Mouse (Mus musculus) brain, embryonic 14.5 days (tissue): ENCODE measurements around the gene Pde4d. TPM values are rescaled to one million over a fixed set of nuclear protein-coding genes. Genes with fewer than 3 reads are reported as not detected.

Experiments
- DNase-seq: peaks from one replicate; pipeline ENCODE4 v3.0.0-alpha.2; 2011; ENCODE audit warnings: low read depth
- CTCF ChIP-seq: fragments of 200-500 bp; IDR thresholded peaks from 2 replicates; pipeline ENCODE4 v1.5.1; 2012; ENCODE audit warnings: inconsistent platforms, mild to moderate bottlenecking, moderate library complexity, borderline replicate concordance; ENCODE audit not compliant: insufficient read depth, insufficient read length; ENCODE audit errors: extremely low read depth
- POLR2A ChIP-seq: fragments of 200-500 bp; IDR thresholded peaks from 2 replicates; pipeline ENCODE4 v1.6.1; 2012; ENCODE audit warnings: mild to moderate bottlenecking, inconsistent platforms, borderline replicate concordance; ENCODE audit not compliant: poor library complexity, insufficient read depth, insufficient read length, severe bottlenecking; ENCODE audit errors: extremely low read depth
- polyA plus RNA-seq: library from polyadenylated mRNA; depleted of rRNA; stranded (reverse); fragments of >200 nt; gene quantifications from 2 replicates; pipeline ENCODE4 v1.2.3, GENCODE M21; 2012

The Pde4d gene
- polyA plus RNA-seq, 1 experiment: 34.9 TPM

DNA sequence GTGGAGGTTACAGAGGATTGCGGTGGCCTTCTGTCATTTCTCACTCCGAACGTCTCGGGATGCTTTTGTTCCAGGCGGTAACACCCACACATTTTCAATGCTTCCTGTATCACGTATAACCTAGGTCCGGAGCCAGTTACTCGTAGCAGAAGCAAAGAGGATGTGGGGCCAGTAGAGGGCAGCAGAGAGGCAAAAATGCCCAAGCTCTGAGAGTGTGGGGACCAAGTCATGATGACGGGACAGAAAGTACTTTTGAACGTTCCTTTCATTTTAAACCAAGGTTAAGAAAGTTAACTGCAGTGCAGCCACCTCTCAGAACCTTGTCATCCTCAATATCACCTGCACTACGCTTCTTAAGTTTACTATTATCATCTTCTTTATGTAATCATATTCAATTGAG lies 1326.4 kb downstream of the Pde4d start:
- no peak for TF ChIP-seq POLR2A
- TF ChIP-seq CTCF: peak; percentile 94
- DNase-seq: peak; percentile 96

DNA sequence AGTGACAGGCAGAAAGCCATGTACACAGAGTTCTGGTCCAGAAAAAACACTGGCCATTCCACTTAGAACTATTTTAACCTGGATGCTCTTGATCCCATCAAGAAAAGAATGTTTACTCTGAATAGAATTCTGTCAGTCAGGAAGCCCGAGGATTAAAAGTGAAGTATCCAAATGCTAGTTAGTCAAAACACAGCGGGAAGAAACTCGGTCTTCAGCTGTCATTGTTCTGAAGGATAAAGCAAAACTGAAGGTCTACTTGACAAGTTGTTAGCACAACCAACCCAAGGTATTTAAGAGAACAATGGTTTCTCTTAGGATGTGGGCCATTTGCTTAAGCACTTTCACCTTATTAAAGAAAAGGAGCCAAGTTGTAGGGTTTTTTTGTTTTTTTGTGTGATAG lies 1327.2 kb downstream of the Pde4d start:
- TF ChIP-seq POLR2A (no peak), CTCF (no peak)

DNA sequence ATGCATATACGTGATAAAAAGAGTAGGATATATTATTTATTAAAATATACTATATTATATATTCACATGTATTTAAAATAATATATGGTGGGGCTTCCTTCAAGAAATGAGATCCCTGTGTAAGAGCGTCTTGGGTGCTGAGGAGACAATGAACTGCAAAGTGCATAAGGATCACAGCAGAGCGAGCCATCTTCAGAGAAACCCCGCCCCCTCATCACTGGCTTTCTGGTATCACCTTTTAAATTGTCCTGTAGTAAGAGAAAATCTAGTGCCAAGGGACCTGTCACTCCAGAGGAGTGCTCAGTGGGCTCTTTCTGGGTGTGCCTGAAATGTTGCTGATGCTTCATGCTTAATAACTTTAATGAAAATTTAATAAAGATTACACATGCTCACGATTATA lies 1327.7 kb downstream of the Pde4d start:
- no peak for DNase-seq
- TF ChIP-seq POLR2A: no peak
- TF ChIP-seq CTCF: no peak

More for the DNA sequence above, 1327.2 kb downstream of the Pde4d start:
- DNase-seq: no peak

DNA sequence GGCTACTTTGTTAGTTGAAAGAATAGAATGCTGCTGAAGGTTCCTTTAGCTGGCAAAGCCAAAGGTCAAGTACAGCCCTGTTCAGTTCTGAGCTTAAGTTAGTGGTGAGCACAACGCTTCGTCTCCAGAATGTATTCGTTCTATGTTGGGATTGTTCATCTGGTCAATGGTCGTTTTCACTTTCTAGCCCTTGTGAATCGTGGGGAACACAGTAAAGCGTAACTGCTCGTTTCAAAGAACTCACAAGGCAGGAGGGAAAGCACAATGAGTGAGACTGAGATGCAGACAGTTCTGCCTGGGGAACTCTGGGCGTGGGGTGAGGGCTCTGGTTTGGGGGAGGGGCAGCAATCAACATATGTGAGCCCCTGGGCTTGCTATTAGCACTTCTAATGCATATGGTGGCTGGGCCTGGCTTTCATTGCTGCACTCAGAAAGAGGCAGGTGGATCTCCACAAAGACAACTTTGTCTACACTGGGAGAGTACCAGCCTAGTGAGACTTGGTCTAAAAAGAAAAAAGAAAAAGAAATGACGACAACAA lies 1328.6 kb downstream of the Pde4d start:
- peak; percentile 23 for DNase-seq
- TF ChIP-seq CTCF (no peak), POLR2A (no peak)

DNA sequence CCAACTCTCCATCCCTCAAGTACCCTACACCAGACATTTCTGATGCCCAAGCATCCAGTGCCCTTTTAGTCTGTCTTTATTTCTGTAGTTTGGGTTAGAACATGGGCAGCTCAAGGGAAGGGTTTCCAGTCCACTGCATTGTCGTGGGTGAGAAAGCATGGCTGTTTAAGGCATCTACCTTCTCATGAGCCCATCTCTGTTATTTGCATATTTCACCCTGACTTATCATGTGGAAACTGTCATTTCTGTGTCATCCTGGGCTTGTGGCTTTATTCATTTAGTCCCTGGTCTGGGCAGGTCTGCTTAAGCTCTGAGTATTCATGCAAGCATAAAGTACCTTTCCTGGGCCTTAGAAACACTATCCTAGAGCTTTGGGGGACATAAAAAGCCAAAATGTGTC lies 1331.7 kb downstream of the Pde4d start:
- TF ChIP-seq POLR2A (no peak), CTCF (no peak)
- no peak for DNase-seq

DNA sequence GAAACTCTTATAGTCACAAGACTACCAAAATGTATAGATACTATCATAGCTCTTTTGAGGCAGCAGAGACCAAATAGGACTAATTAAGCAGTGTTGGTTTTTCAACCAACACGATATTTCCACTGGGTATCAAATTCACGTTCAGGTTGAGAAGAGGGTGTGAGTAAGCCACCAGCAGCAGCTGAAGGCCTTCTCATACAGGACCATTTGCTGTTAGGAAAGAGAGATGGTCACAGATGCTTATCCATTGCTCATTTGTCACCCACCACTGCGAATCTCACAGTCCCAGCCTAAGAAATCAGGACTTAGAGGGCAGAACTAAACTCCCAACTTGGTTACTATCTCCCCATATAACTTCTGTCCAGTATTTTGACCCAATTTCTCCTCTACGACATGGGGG lies 1338.9 kb downstream of the Pde4d start:
- TF ChIP-seq CTCF: no peak
- no peak for TF ChIP-seq POLR2A
- DNase-seq: no peak

DNA sequence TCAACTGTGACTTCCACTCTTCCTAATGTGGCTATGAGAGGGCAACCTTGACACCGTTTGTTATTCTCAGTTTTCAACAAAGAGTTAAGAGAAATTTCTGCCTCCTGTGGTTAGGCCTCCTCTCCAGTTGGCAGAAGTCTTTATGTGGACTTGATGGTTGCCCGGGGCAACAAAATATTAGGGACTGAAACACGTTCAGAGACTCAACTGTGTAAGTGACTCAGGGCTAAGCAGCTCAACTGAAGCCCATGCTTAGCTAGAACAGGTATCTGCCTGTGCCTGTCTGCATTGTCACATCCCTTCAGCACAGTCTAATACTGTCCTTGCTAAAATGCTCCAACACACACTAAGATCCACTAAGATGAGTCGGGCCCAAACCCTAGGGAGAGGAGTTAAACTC lies 1339.4 kb downstream of the Pde4d start:
- TF ChIP-seq CTCF: no peak
- no peak for TF ChIP-seq POLR2A
- DNase-seq: peak; percentile 19

DNA sequence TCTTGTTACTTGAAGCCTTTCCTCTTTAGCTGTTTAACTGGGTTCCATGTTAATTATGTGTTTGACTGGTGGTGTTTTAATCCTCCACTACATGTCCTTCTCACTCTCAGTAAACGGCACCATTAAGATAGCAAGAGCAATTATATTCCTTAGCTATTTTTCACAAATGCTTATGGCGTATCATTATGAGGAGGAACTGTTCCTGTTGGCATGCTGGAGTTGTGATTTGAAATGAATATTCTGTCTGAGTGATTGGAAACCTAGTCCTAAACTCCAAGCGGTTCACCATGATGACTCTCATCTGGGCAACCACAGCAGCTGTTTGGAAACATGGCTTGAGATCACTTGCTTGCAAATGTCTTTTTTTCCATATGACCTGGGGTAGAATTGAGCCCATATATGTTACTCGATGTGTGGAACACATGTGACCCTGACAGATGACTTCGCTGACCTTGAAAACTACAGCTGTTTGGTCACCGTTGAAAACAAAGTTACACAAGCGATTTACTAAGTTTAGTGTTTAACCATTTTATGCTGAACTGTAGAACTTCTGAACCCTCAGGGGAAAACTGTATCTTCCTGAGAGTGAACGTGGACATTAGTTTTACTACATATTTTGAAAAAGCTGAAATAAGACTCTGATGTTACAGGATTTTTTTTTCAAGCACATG lies 1340.4 kb downstream of the Pde4d start:
- TF ChIP-seq CTCF: no peak
- no peak for TF ChIP-seq POLR2A
- no peak for DNase-seq

DNA sequence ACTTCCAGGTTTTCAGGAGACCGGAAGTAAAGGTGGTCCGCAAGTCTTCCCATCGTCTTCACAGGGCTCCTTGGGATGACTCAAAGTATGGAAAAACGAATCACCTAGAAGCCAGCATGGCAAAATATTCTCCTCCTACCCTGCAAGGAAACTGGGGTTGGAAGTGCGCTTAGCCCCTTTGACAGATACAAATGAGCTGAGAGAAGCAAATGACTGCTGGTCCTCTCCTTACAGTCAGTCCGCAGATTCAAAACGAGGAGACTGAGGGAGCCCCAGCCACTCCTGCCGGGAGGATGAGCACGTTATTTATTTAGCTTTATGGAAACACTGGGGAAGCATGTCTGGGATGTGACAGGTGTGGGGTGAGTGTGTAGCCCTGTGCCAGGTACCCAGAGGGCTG lies 1344.2 kb downstream of the Pde4d start:
- no peak for DNase-seq
- TF ChIP-seq POLR2A (no peak), CTCF (no peak)

DNA sequence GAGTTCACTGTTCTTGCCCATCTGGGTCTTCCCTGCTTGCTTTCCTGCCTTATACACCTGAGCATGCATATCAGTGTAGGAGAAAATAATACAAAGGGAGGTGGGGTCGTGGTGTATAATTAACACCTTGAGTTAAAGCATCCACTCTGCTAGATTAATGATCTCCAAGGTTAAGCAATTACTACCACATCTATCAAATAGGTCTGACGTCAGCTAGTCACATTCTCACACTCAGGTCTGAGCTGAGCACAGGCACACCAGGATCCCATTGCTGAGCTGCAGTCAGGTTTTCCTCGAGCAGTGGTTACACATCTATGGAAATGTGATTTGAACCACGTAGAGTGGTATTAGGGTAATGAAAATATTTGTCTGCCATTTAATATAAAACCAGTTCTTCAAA lies 1348.9 kb downstream of the Pde4d start:
- DNase-seq: no peak
- TF ChIP-seq POLR2A (no peak), CTCF (no peak)

DNA sequence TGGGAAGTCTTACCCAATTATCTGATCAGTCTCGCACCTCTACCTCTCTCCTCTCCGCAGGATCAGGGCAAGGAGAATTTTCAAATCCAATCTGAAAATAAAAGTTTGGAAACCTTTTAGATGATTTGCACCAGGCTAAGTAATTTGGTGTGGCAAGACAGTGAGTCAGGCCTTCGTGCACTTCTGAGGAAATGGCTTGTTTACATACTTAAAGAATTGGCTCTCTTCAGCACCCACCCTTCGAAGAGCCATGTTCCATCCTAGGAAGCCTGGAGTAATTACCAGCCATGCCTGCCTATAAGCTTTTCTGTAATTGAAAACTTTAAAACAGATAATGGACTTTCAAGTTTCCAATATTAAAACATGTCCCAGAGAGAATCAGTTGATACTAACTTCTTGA lies 1352.5 kb downstream of the Pde4d start:
- DNase-seq: no peak
- no peak for TF ChIP-seq POLR2A
- no peak for TF ChIP-seq CTCF
